In genomic region chr5:109559191-109559590, GRCm38 (mm10) we compare ENCODE assay signal across 8 mouse cellular contexts. TPM values are rescaled to one million over a fixed set of nuclear protein-coding genes. Genes with fewer than 3 reads are reported as not detected.
A peak's percentile ranks its signal among the peaks of the same experiment; 100 is the strongest.
DNase-seq lines count a peak whose midpoint lies in the region; ATAC-seq and TF ChIP-seq lines count a peak whose summit lies in the region.

No protein-coding gene starts in this region.

- no peak for ATAC-seq in kidney, postnatal 0 days (replicated peaks; ENCODE audit: low FRiP score, low read depth)
- ATAC-seq in G1E (ENCODE audit: extremely low read depth, insufficient number of reproducible peaks, low FRiP score, poor library complexity, severe bottlenecking): no peak
- ATAC-seq in forebrain, embryonic 13.5 days: no peak
- ATAC-seq in liver, embryonic 12.5 days: no peak
- ATAC-seq in granulocyte monocyte progenitor cell, adult 5-6 weeks (replicated peaks; ENCODE audit: poor library complexity, severe bottlenecking): no peak

- peaks cover 14% of the 10 kb centered on the region for H3K9me3 ChIP-seq in kidney, postnatal 0 days (replicated peaks; ENCODE audit: low read length)
- H3K9me3 ChIP-seq in G1E (replicated peaks): peaks cover 26% of the 10 kb centered on the region
- H3K9me3 ChIP-seq in forebrain, embryonic 13.5 days (replicated peaks): peaks cover 31% of the 10 kb centered on the region
- H3K9me3 ChIP-seq in liver, embryonic 12.5 days (replicated peaks): peaks cover 28% of the 10 kb centered on the region

- no peaks in the 10 kb centered on the region for H3K27me3 ChIP-seq in kidney, postnatal 0 days (ENCODE audit: insufficient read depth, low read length)
- H3K27me3 ChIP-seq in kidney, adult 2 months (replicated peaks; ENCODE audit: control insufficient read depth, insufficient read depth, low read length): no peaks in the 10 kb centered on the region
- no peaks in the 10 kb centered on the region; the same call in 1 of the 2 replicates for H3K27me3 ChIP-seq in G1E (ENCODE audit: insufficient read depth, low read length)
- H3K27me3 ChIP-seq in forebrain, embryonic 13.5 days: no peaks in the 10 kb centered on the region
- no peaks in the 10 kb centered on the region for H3K27me3 ChIP-seq in liver, embryonic 12.5 days (replicated peaks)

- H3K4me1 ChIP-seq in kidney, postnatal 0 days (replicated peaks; ENCODE audit: insufficient read depth, low read length): no peaks in the 10 kb centered on the region
- no peaks in the 10 kb centered on the region for H3K4me1 ChIP-seq in kidney, adult 2 months (ENCODE audit: control insufficient read depth, insufficient read depth, low read length)
- H3K4me1 ChIP-seq in G1E (ENCODE audit: insufficient read depth, low read depth, low read length): peaks cover 10% of the 10 kb centered on the region
- H3K4me1 ChIP-seq in forebrain, embryonic 13.5 days: no peaks in the 10 kb centered on the region
- H3K4me1 ChIP-seq in liver, embryonic 12.5 days: peaks cover 17% of the 10 kb centered on the region

- TF ChIP-seq CTCF in kidney, postnatal 0 days (IDR thresholded peaks at IDR 0.05; ENCODE audit: low read depth): no peak
- no peak for TF ChIP-seq CTCF in kidney, adult 2 months (conservative IDR thresholded peaks at IDR 0.05; ENCODE audit: insufficient read depth, insufficient read length, low read depth, low read length)
- TF ChIP-seq CTCF in G1E (IDR thresholded peaks at IDR 0.05; ENCODE audit: low read depth, low read length): no peak

- 0 out of 2 replicates have a peak, but pooled peaks cover 5% of the 10 kb centered on the region for H3K36me3 ChIP-seq in kidney, postnatal 0 days (ENCODE audit: insufficient read depth, low read length)
- H3K36me3 ChIP-seq in kidney, adult 2 months (ENCODE audit: control insufficient read depth, insufficient read depth, low read length): no peaks in the 10 kb centered on the region
- peaks cover 25% of the 10 kb centered on the region for H3K36me3 ChIP-seq in G1E (replicated peaks)
- peaks cover 22% of the 10 kb centered on the region for H3K36me3 ChIP-seq in forebrain, embryonic 13.5 days (ENCODE audit: poor library complexity, severe bottlenecking)
- H3K36me3 ChIP-seq in liver, embryonic 12.5 days: peaks cover 22% of the 10 kb centered on the region

- peak overlapping the region; percentile 63 for H3K4me2 ChIP-seq in kidney, postnatal 0 days (ENCODE audit: low read length)
- peak overlapping the region; percentile 57 for H3K4me2 ChIP-seq in forebrain, embryonic 13.5 days
- H3K4me2 ChIP-seq in liver, embryonic 12.5 days: peak overlapping the region; percentile 82

- peak overlapping the region; percentile 66 for H3K4me3 ChIP-seq in kidney, postnatal 0 days (replicated peaks; ENCODE audit: low read depth, low read length)
- H3K4me3 ChIP-seq in kidney, adult 2 months (ENCODE audit: insufficient read depth, low read depth, low read length): no peak overlapping the region
- peak overlapping the region; percentile 75 for H3K4me3 ChIP-seq in G1E (ENCODE audit: low read depth, low read length)
- H3K4me3 ChIP-seq in forebrain, embryonic 13.5 days: peak overlapping the region; percentile 57
- peak overlapping the region; percentile 71 for H3K4me3 ChIP-seq in liver, embryonic 12.5 days

- no peak for TF ChIP-seq POLR2A in kidney, adult 2 months (IDR thresholded peaks at IDR 0.05; ENCODE audit: low read depth, low read length)

- WGBS in kidney, postnatal 0 days: 28% methylated on average over 6 of the region's 6 CpGs
- 24% methylated on average over 6 of the region's 6 CpGs for WGBS in kidney, adult 2 months
- WGBS in forebrain, embryonic 13.5 days: 26% methylated on average over 6 of the region's 6 CpGs
- WGBS in liver, embryonic 12.5 days (ENCODE audit: insufficient replicate concordance): 15% methylated on average over 6 of the region's 6 CpGs

- peak; percentile 53 for DNase-seq in kidney, postnatal 0 days (ENCODE audit: low spot score)
- no peak for DNase-seq in kidney, adult 2 months
- DNase-seq in G1E (ENCODE audit: low spot score): peak; percentile 4
- DNase-seq in T-cell, adult 2 months (ENCODE audit: low spot score): no peak
- DNase-seq in retina, postnatal 1 day: no peak

- H3K27ac ChIP-seq in kidney, postnatal 0 days: peak overlapping the region; percentile 97
- H3K27ac ChIP-seq in kidney, adult 2 months (ENCODE audit: insufficient read depth, low read depth, low read length): no peak overlapping the region
- H3K27ac ChIP-seq in forebrain, embryonic 13.5 days: peak overlapping the region; percentile 95; the same call in 1 of the 2 replicates
- peak overlapping the region; percentile 88; the same call in 1 of the 2 replicates for H3K27ac ChIP-seq in liver, embryonic 12.5 days

- peak overlapping the region; percentile 75; the same call in 1 of the 2 replicates for H3K9ac ChIP-seq in kidney, postnatal 0 days (ENCODE audit: low read depth, low read length)
- H3K9ac ChIP-seq in forebrain, embryonic 13.5 days: no peak overlapping the region
- no peak overlapping the region for H3K9ac ChIP-seq in liver, embryonic 12.5 days

RNA-seq across cellular contexts. Expression of gene Crlf2, which starts 0.4 kb away (rescaled TPM):
- 19.1 and 22.2 TPM in 2 replicates for polyA plus RNA-seq in kidney, postnatal 0 days (2015; fragmentation: Nextera tagmentation; extraction: Ambion mirVana)
- 8.2 and 12.0 TPM in 2 replicates for polyA plus RNA-seq in kidney, adult 2 months (2012; rRNA removed)
- total RNA-seq in G1E (2014; fragmentation: Nextera tagmentation) (3.2 and 4.2 TPM in 2 replicates), G1E (2017) (4.0 and 6.2 TPM in 2 replicates)
- 37.4 and 52.7 TPM in 2 replicates for polyA plus RNA-seq in G1E (2012)
- 5.8 and 6.8 TPM in 2 replicates for polyA plus RNA-seq in forebrain, embryonic 13.5 days (2015; fragmentation: Nextera tagmentation; extraction: Ambion mirVana)
- 7.2 and 7.6 TPM in 2 replicates for polyA plus RNA-seq in liver, embryonic 12.5 days (2016; fragmentation: Nextera tagmentation; extraction: Ambion mirVana)
- total RNA-seq in granulocyte monocyte progenitor cell, adult 5-6 weeks (2014; fragmentation: Nextera tagmentation): 7.5 and 25.7 TPM in 2 replicates
- 18.1 and 23.7 TPM in 2 replicates for total RNA-seq in granulocyte monocyte progenitor cell, adult 5-6 weeks (2017)

Comparison
In these comparisons a context has a peak if more than half of its experiments do, and no peak if none do; other contexts are left out.
1. DNase-seq: peak in kidney, postnatal 0 days (single experiment) and G1E (single experiment); none in kidney, adult 2 months (single experiment), T-cell, adult 2 months (single experiment) and retina, postnatal 1 day (single experiment).
2. Peak in every context shown above with its lines, with median percentiles within 50 percentile points of each other: H3K4me2 ChIP-seq.